Mouse (Mus musculus) heart, embryonic 12.5 days (tissue): ENCODE data around the gene Spink2. TPM values are rescaled to one million over a fixed set of nuclear protein-coding genes. Genes with fewer than 3 reads are reported as not detected.
"Not testable (repeated sequence)": the region's sequence is repeated elsewhere in the genome, so short reads cannot be mapped to it uniquely, and the experiment has no call there.

Experiments
- ATAC-seq: fragments of 200-750 bp; cut with Nextera tagmentation; 2 replicates; pipeline ENCODE4 v1.8.0; 2017; ENCODE audit warnings: moderate TSS enrichment, moderate library complexity; ENCODE audit not compliant: insufficient number of reproducible peaks, low FRiP score
- H3K27ac ChIP-seq: fragments of 300-500 bp; sonication (generic); 2 replicates; pipeline ENCODE4 v1.5.1; 2016; ENCODE audit warnings: mild to moderate bottlenecking, moderate library complexity; ENCODE audit not compliant: poor library complexity, severe bottlenecking
- H3K27me3 ChIP-seq: fragments of 300-500 bp; sonication (generic); replicated peaks from 2 replicates; pipeline ENCODE4 v1.6.1; 2016; ENCODE audit warnings: mild to moderate bottlenecking, moderate library complexity
- H3K36me3 ChIP-seq: fragments of 300-500 bp; sonication (generic); 2 replicates; pipeline ENCODE4 v1.6.1; 2016; ENCODE audit warnings: mild to moderate bottlenecking, moderate library complexity
- H3K4me1 ChIP-seq: fragments of 300-500 bp; sonication (generic); replicated peaks from 2 replicates; pipeline ENCODE4 v1.6.1; 2016; ENCODE audit warnings: mild to moderate bottlenecking
- H3K4me2 ChIP-seq: fragments of 300-500 bp; sonication (generic); 2 replicates; pipeline ENCODE4 v1.6.1; 2016; ENCODE audit warnings: mild to moderate bottlenecking, moderate library complexity
- H3K4me3 ChIP-seq: fragments of 300-500 bp; sonication (generic); 2 replicates; pipeline ENCODE4 v1.5.1; 2016; ENCODE audit warnings: mild to moderate bottlenecking
- H3K9ac ChIP-seq: fragments of 300-500 bp; sonication (generic); 2 replicates; pipeline ENCODE4 v1.6.1; 2016; ENCODE audit warnings: mild to moderate bottlenecking, moderate library complexity
- H3K9me3 ChIP-seq: fragments of 300-500 bp; sonication (generic); replicated peaks from 2 replicates; pipeline ENCODE4 v1.6.1; 2016; ENCODE audit warnings: mild to moderate bottlenecking, moderate library complexity
- WGBS: fragments of 180-500 bp; shearing (Covaris S2); methylation state at CpG from one replicate; pipeline ENCODE4 v1.1.7; 2016; 5-methylcytosine and 5-hydroxymethylcytosine counted together
- polyA plus RNA-seq: library from polyadenylated mRNA; unstranded; fragments of >200 nt; fragmentation: Nextera tagmentation; extraction: Ambion mirVana; gene quantifications from 2 replicates; pipeline ENCODE4 v1.2.1, GENCODE M21; 2016

The Spink2 gene
- polyA plus RNA-seq, 1 experiment from 2014 or later, result 7.3 TPM

- no peak overlapping the region for H3K4me3 ChIP-seq
- peaks cover 1% of the 10 kb centered on the region for H3K9me3 ChIP-seq
- 40% methylated on average over 3 of the region's 3 CpGs for WGBS
- no peak overlapping the region for H3K27ac ChIP-seq
- no peaks in the 10 kb centered on the region for H3K27me3 ChIP-seq
- no peak overlapping the region for H3K4me2 ChIP-seq
- no peak for ATAC-seq
- H3K36me3 ChIP-seq, result no peaks in the 10 kb centered on the region
- peaks cover 5% of the 10 kb centered on the region; the same call in 1 of the 2 replicates for H3K4me1 ChIP-seq
- no peak overlapping the region for H3K9ac ChIP-seq
These were observed 17.3 kb downstream of the Spink2 start for GRCm38 (mm10) chr5:77193951-77194350.

GRCm38 (mm10) chr5:77193266-77193665, 18.0 kb downstream of the Spink2 start:
- WGBS, result 55% methylated on average over 4 of the region's 4 CpGs
- no peaks in the 10 kb centered on the region for H3K36me3 ChIP-seq
- no peak overlapping the region for H3K9ac ChIP-seq
- no peak overlapping the region for H3K27ac ChIP-seq
- no peaks in the 10 kb centered on the region for H3K27me3 ChIP-seq
- H3K4me3 ChIP-seq, result no peak overlapping the region
- no peak overlapping the region for H3K4me2 ChIP-seq
- H3K9me3 ChIP-seq, result peaks cover 5% of the 10 kb centered on the region
- no peak for ATAC-seq
- peaks cover 5% of the 10 kb centered on the region; the same call in 1 of the 2 replicates for H3K4me1 ChIP-seq

DNA sequence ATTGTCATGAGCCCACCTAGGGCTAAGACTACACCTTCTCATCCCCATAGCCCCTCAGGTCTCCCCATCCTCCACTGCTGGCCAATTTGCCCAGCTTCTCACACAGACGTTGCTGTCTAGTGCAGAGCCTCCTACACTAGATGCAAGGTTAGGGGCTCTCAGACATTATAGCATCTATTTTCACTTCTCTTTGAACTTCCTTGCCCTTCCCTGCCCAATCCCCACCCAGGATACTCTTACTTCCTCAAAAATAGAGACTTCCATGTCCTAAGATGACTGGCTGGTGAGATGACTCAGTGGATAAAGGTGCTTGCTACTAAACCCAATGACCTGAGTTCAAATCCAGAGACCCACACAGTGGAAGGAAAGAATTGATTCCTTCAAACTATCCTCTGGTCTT, 19.6 kb downstream of the Spink2 start:
- H3K4me2 ChIP-seq, result no peak overlapping the region
- H3K27ac ChIP-seq, result no peak overlapping the region
- H3K9me3 ChIP-seq, result peaks cover 9% of the 10 kb centered on the region
- ATAC-seq, result no peak
- no peak overlapping the region for H3K4me3 ChIP-seq
- no peaks in the 10 kb centered on the region for H3K27me3 ChIP-seq
- no peak overlapping the region for H3K9ac ChIP-seq
- H3K36me3 ChIP-seq, result no peaks in the 10 kb centered on the region
- peaks cover 5% of the 10 kb centered on the region; the same call in 1 of the 2 replicates for H3K4me1 ChIP-seq
- 58% methylated on average over 1 of the region's 1 CpGs for WGBS

- 81% methylated on average over 4 of the region's 4 CpGs for WGBS
- H3K4me3 ChIP-seq, result no peak overlapping the region
- H3K27ac ChIP-seq, result no peak overlapping the region
- H3K36me3 ChIP-seq, result no peaks in the 10 kb centered on the region
- peaks cover 9% of the 10 kb centered on the region for H3K9me3 ChIP-seq
- peaks cover 5% of the 10 kb centered on the region; the same call in 1 of the 2 replicates for H3K4me1 ChIP-seq
- H3K9ac ChIP-seq, result no peak overlapping the region
- ATAC-seq, result no peak
- no peak overlapping the region for H3K4me2 ChIP-seq
- no peaks in the 10 kb centered on the region for H3K27me3 ChIP-seq
These were observed 20.2 kb downstream of the Spink2 start for GRCm38 (mm10) chr5:77191106-77191505.

DNA sequence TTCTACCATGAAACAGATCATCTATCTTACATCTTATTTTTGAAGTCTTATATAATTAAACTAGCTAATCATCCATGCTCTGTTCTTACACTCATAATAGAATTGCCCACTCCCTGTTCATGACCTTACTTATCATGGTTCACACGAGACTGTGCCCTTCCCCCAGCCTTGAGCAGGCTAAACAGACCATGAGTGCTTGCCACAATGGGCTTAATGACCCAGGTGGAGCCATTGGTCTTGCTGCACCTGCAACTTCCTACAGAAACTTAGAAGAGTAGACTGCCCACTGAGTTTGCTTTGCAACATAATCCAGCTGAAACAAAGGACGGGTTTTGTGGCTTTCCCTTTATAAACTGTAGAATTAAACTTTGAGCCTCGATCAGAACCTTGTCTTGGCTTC, 22.5 kb downstream of the Spink2 start:
- H3K4me3 ChIP-seq, result no peak overlapping the region
- 53% methylated on average over 3 of the region's 3 CpGs for WGBS
- H3K9me3 ChIP-seq, result peaks cover 9% of the 10 kb centered on the region

GRCm38 (mm10) chr5:77185351-77185750, 25.9 kb downstream of the Spink2 start:
- no peak for ATAC-seq
- H3K4me3 ChIP-seq, result no peak overlapping the region
- WGBS, result 86% methylated on average over 3 of the region's 3 CpGs
- no peak overlapping the region for H3K9ac ChIP-seq
- H3K4me1 ChIP-seq, result no peaks in the 10 kb centered on the region
- H3K4me2 ChIP-seq, result no peak overlapping the region
- H3K9me3 ChIP-seq, result peaks cover 9% of the 10 kb centered on the region
- no peaks in the 10 kb centered on the region for H3K36me3 ChIP-seq
- no peaks in the 10 kb centered on the region for H3K27me3 ChIP-seq
- no peak overlapping the region for H3K27ac ChIP-seq

More for the DNA sequence above, 22.5 kb downstream of the Spink2 start:
- Histone ChIP-seq H3K27ac (no peak overlapping the region), H3K36me3 (no peaks in the 10 kb centered on the region), H3K4me1 (peaks cover 5% of the 10 kb centered on the region; the same call in 1 of the 2 replicates), H3K4me2 (no peak overlapping the region), H3K9ac (no peak overlapping the region), H3K27me3 (no peaks in the 10 kb centered on the region)
- no peak for ATAC-seq

GRCm38 (mm10) chr5:77183876-77184275, 27.4 kb downstream of the Spink2 start:
- WGBS, result 59% methylated on average over 5 of the region's 5 CpGs
- H3K27me3 ChIP-seq, H3K9me3 ChIP-seq, H3K9ac ChIP-seq, H3K4me1 ChIP-seq, H3K36me3 ChIP-seq, H3K4me3 ChIP-seq, H3K4me2 ChIP-seq, ATAC-seq, H3K27ac ChIP-seq: not testable (repeated sequence)

DNA sequence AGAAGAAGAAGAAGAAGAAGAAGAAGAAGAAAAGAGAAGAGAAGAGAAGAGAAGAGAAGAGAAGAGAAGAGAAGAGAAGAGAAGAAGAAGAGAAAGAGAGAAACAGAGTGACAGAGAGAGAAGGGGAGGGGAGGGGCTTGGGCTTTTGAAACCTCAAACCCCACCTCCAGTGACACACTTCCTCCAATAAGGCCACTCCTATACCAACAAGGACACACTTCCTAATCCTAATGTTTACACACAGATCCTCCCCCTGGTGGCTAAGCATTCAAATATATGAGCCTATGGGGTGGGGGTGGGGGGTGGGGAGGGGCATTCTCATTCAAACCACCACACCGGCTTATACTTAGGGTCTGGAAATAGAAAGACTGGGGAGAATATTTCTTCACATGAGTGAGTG, 27.9 kb downstream of the Spink2 start:
- H3K36me3 ChIP-seq, result no peaks in the 10 kb centered on the region
- ATAC-seq, result no peak
- H3K4me2 ChIP-seq, result no peak overlapping the region
- peaks cover 4% of the 10 kb centered on the region; the same call in 1 of the 2 replicates for H3K9me3 ChIP-seq
- H3K4me3 ChIP-seq, result no peak overlapping the region
- no peaks in the 10 kb centered on the region for H3K27me3 ChIP-seq
- 41% methylated on average over 1 of the region's 1 CpGs for WGBS
- no peak overlapping the region for H3K27ac ChIP-seq
- no peak overlapping the region for H3K9ac ChIP-seq
- 0 out of 2 replicates have a peak, but pooled peaks cover 2% of the 10 kb centered on the region for H3K4me1 ChIP-seq

GRCm38 (mm10) chr5:77181508-77181907, 29.8 kb downstream of the Spink2 start:
- no peak overlapping the region for H3K27ac ChIP-seq
- no peaks in the 10 kb centered on the region for H3K27me3 ChIP-seq
- WGBS, result 75% methylated on average over 7 of the region's 7 CpGs
- H3K9ac ChIP-seq, result no peak overlapping the region
- H3K9me3 ChIP-seq, result 0 out of 2 replicates have a peak, but pooled peaks cover under 1% of the 10 kb centered on the region
- peaks cover 7% of the 10 kb centered on the region; the same call in 1 of the 2 replicates for H3K4me1 ChIP-seq
- no peaks in the 10 kb centered on the region for H3K36me3 ChIP-seq
- no peak overlapping the region for H3K4me2 ChIP-seq
- no peak for ATAC-seq
- H3K4me3 ChIP-seq, result no peak overlapping the region

- no peak overlapping the region for H3K4me3 ChIP-seq
- H3K9me3 ChIP-seq, result 0 out of 2 replicates have a peak, but pooled peaks cover 4% of the 10 kb centered on the region
- H3K4me2 ChIP-seq, result no peak overlapping the region
- ATAC-seq, result no peak
- WGBS, result 86% methylated on average over 1 of the region's 1 CpGs
- H3K4me1 ChIP-seq, result peaks cover 7% of the 10 kb centered on the region; the same call in 1 of the 2 replicates
- no peak overlapping the region for H3K9ac ChIP-seq
- H3K36me3 ChIP-seq, result no peaks in the 10 kb centered on the region
- H3K27ac ChIP-seq, result no peak overlapping the region
- H3K27me3 ChIP-seq, result no peaks in the 10 kb centered on the region
These were observed 32.3 kb downstream of the Spink2 start for GRCm38 (mm10) chr5:77178976-77179375.

- Histone ChIP-seq H3K36me3 (no peaks in the 10 kb centered on the region), H3K4me1 (peaks cover 7% of the 10 kb centered on the region; the same call in 1 of the 2 replicates), H3K9ac (no peak overlapping the region), H3K9me3 (0 out of 2 replicates have a peak, but pooled peaks cover 4% of the 10 kb centered on the region), H3K4me2 (no peak overlapping the region), H3K27me3 (no peaks in the 10 kb centered on the region), H3K4me3 (no peak overlapping the region), H3K27ac (peak overlapping the region; percentile 11; the same call in 1 of the 2 replicates)
- ATAC-seq, result no peak
- 24% methylated on average over 9 of the region's 9 CpGs for WGBS
These were observed 33.3 kb downstream of the Spink2 start for GRCm38 (mm10) chr5:77178008-77178407.

DNA sequence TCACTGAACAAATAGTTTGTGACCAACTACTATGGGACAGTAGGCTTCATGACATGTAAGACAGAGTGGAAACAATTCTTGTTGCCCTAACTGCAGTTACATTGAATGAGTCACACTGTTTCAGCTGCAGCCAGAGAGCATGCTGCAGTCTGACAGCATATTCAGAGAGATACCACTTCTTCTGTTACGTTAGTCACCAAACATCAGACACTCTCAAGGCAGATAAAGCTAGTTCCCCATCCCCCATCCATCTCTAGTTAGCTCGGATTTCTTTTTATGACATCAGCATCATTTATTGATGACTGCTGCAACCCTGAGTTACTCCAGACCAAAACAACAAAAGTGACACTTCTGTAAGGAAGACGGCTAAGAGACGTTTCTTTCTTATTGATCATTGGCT, 36.5 kb downstream of the Spink2 start:
- 47% methylated on average over 4 of the region's 4 CpGs for WGBS
- ATAC-seq, result no peak

More for the DNA sequence above, 36.5 kb downstream of the Spink2 start:
- 0 out of 2 replicates have a peak, but pooled peaks cover 4% of the 10 kb centered on the region for H3K9me3 ChIP-seq
- H3K9ac ChIP-seq, result no peak overlapping the region
- H3K4me2 ChIP-seq, result no peak overlapping the region
- H3K4me1 ChIP-seq, result peaks cover 7% of the 10 kb centered on the region; the same call in 1 of the 2 replicates
- H3K27ac ChIP-seq, result no peak overlapping the region
- no peaks in the 10 kb centered on the region for H3K27me3 ChIP-seq
- no peaks in the 10 kb centered on the region for H3K36me3 ChIP-seq
- no peak overlapping the region for H3K4me3 ChIP-seq
